Mouse (Mus musculus) bone marrow, adult 2 months (tissue): ENCODE results near the gene Trpm5.

ENCODE experiments used
- CTCF ChIP-seq: fragments of 200-500 bp; IDR thresholded peaks from 2 replicates; pipeline ENCODE4 v1.5.1; 2011; ENCODE audit warnings: low read length, control low read depth; ENCODE audit not compliant: control insufficient read depth, insufficient read depth
- POLR2A ChIP-seq: fragments of 200-500 bp; IDR thresholded peaks from 2 replicates; pipeline ENCODE4 v1.6.1; 2011; ENCODE audit warnings: low read depth, mild to moderate bottlenecking, control low read depth, low read length, borderline replicate concordance; ENCODE audit not compliant: control insufficient read depth

DNA sequence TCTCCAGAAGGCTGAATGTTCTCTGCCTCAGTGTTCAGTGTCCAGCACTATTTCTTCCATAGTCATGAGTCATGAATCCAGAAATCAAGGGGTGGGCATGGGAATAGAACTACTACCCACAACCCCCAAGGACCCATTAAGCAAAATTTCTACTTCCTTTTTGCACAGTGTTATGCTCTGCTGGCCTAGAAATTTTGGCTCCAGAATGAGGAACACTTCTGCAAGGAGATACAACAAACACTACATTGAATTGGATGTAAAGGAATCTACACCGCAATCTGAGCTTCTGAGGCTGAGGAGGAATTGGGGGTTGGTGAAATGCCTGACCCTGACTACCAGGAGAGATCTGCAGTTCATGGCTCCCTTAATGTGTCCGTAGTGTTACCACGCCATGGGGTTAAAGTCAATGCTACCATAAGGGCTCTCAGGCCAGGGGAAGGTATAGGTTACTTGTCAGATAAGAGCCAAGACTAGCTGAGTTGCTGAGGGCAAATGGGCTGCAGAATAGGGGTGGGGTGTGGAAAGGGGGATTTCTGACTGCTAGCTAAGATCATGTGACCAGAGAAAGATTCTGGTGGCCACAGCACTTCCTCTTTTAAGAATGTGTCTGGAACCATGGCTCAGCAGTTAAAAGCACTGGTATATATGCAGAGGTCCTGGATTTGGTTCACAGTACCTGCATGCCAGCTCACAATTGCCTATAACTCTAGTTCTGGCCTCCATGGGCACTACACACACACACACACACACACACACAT is 56.1 kb downstream of the Trpm5 start:
- no peak for TF ChIP-seq CTCF
- TF ChIP-seq POLR2A = no peak
